Mouse (Mus musculus) kidney, postnatal 0 days (tissue): ENCODE measurements around the gene Map3k10. TPM values are rescaled to one million over a fixed set of nuclear protein-coding genes. Genes with fewer than 3 reads are reported as not detected.

ENCODE experiments used
- ATAC-seq: fragments of 200-750 bp; cut with Nextera tagmentation; replicated peaks from 2 replicates; pipeline ENCODE4 v1.8.0; 2017; ENCODE audit warnings: low read depth, moderate number of reproducible peaks, moderate TSS enrichment, moderate library complexity; ENCODE audit not compliant: low FRiP score
- DNase-seq: peaks from one replicate; pipeline ENCODE4 v3.0.0-alpha.2; 2016; ENCODE audit warnings: low spot score
- H3K27ac ChIP-seq: fragments of 300-500 bp; sonication (generic); 2 replicates; pipeline ENCODE4 v1.5.1; 2014; ENCODE audit warnings: mild to moderate bottlenecking
- H3K27me3 ChIP-seq: fragments of 300-500 bp; sonication (generic); 2 replicates; pipeline ENCODE4 v1.6.1; 2014; ENCODE audit warnings: low read length, mixed read lengths; ENCODE audit not compliant: insufficient read depth
- H3K36me3 ChIP-seq: fragments of 300-500 bp; sonication (generic); 2 replicates; pipeline ENCODE4 v1.6.1; 2014; ENCODE audit warnings: low read length, mixed read lengths; ENCODE audit not compliant: insufficient read depth
- H3K4me1 ChIP-seq: fragments of 300-500 bp; sonication (generic); replicated peaks from 2 replicates; pipeline ENCODE4 v1.6.1; 2014; ENCODE audit warnings: antibody characterized with exemption, low read length, mixed read lengths; ENCODE audit not compliant: insufficient read depth
- H3K4me2 ChIP-seq: fragments of 300-500 bp; sonication (generic); 2 replicates; pipeline ENCODE4 v1.6.1; 2014; ENCODE audit warnings: mild to moderate bottlenecking, low read length, moderate library complexity, mixed read lengths
- H3K4me3 ChIP-seq: fragments of 300-500 bp; sonication (generic); replicated peaks from 2 replicates; pipeline ENCODE4 v1.5.1; 2014; ENCODE audit warnings: low read depth, low read length
- H3K9ac ChIP-seq: fragments of 300-500 bp; sonication (generic); 2 replicates; pipeline ENCODE4 v1.6.1; 2014; ENCODE audit warnings: low read depth, low read length
- H3K9me3 ChIP-seq: fragments of 300-500 bp; sonication (generic); replicated peaks from 2 replicates; pipeline ENCODE4 v1.6.1; 2016; ENCODE audit warnings: low read length, inconsistent platforms, mixed read lengths
- CTCF ChIP-seq: IDR thresholded peaks from 2 replicates; pipeline ENCODE4 v1.5.1; 2016; ENCODE audit warnings: antibody characterized with exemption, low read depth, mild to moderate bottlenecking, moderate library complexity
- WGBS: fragments of 180-500 bp; shearing (Covaris S2); extraction: QIAGEN DNeasy Blood & Tissue Kit; methylation state at CpG from one replicate; pipeline ENCODE4 v1.1.7; 2014; 5-methylcytosine and 5-hydroxymethylcytosine counted together
- polyA plus RNA-seq: library from polyadenylated mRNA; unstranded; fragments of >200 nt; fragmentation: Nextera tagmentation; extraction: Ambion mirVana; gene quantifications from 2 replicates; pipeline ENCODE4 v1.2.1, GENCODE M21; 2015

The Map3k10 gene
- polyA plus RNA-seq, 1 experiment from 2014 or later: 6.8 TPM

GRCm38 (mm10) chr7:27628190-27628589 lies 46.2 kb downstream of the Map3k10 start:
- Histone ChIP-seq H3K4me1 (no peaks in the 10 kb centered on the region), H3K9me3 (no peaks in the 10 kb centered on the region), H3K4me2 (no peak overlapping the region), H3K36me3 (peaks cover 71% of the 10 kb centered on the region), H3K27me3 (no peaks in the 10 kb centered on the region), H3K4me3 (no peak overlapping the region), H3K9ac (no peak overlapping the region), H3K27ac (no peak overlapping the region)
- ATAC-seq (no peak), DNase-seq (no peak)
- WGBS: 94% methylated on average over 6 of the region's 6 CpGs
- no peak for TF ChIP-seq CTCF

- no peak overlapping the region for H3K27ac ChIP-seq
- TF ChIP-seq CTCF: no peak
- H3K9me3 ChIP-seq: no peaks in the 10 kb centered on the region
- H3K4me1 ChIP-seq: no peaks in the 10 kb centered on the region
- no peaks in the 10 kb centered on the region for H3K27me3 ChIP-seq
- DNase-seq (no peak), ATAC-seq (no peak)
- no peak overlapping the region for H3K4me2 ChIP-seq
- no peak overlapping the region for H3K4me3 ChIP-seq
- 90% methylated on average over 7 of the region's 7 CpGs for WGBS
- H3K9ac ChIP-seq: no peak overlapping the region
- H3K36me3 ChIP-seq: peaks cover 70% of the 10 kb centered on the region
Observed at GRCm38 (mm10) chr7:27627707-27628106, 46.7 kb downstream of the Map3k10 start.

GRCm38 (mm10) chr7:27624967-27625366 lies 49.4 kb downstream of the Map3k10 start:
- H3K4me3 ChIP-seq: no peak overlapping the region
- H3K4me2 ChIP-seq: no peak overlapping the region
- H3K36me3 ChIP-seq: peaks cover 76% of the 10 kb centered on the region
- no peak overlapping the region for H3K27ac ChIP-seq
- TF ChIP-seq CTCF: no peak
- no peaks in the 10 kb centered on the region for H3K9me3 ChIP-seq
- DNase-seq (no peak), ATAC-seq (no peak)
- no peaks in the 10 kb centered on the region for H3K27me3 ChIP-seq
- no peaks in the 10 kb centered on the region for H3K4me1 ChIP-seq
- no peak overlapping the region for H3K9ac ChIP-seq

GRCm38 (mm10) chr7:27622234-27622633 lies 52.2 kb downstream of the Map3k10 start:
- no peaks in the 10 kb centered on the region for H3K9me3 ChIP-seq
- 79% methylated on average over 1 of the region's 1 CpGs for WGBS
- no peaks in the 10 kb centered on the region for H3K27me3 ChIP-seq
- no peak for TF ChIP-seq CTCF
- no peaks in the 10 kb centered on the region for H3K4me1 ChIP-seq
- no peak overlapping the region for H3K4me2 ChIP-seq
- no peak overlapping the region for H3K27ac ChIP-seq
- ATAC-seq (no peak), DNase-seq (no peak)
- no peak overlapping the region for H3K9ac ChIP-seq
- no peak overlapping the region for H3K4me3 ChIP-seq
- H3K36me3 ChIP-seq: peaks cover 78% of the 10 kb centered on the region

GRCm38 (mm10) chr7:27621028-27621427 lies 53.4 kb downstream of the Map3k10 start:
- ATAC-seq: no peak

GRCm38 (mm10) chr7:27613751-27614499 lies 60.5 kb downstream of the Map3k10 start:
- H3K4me1 ChIP-seq: no peaks in the 10 kb centered on the region
- no peak overlapping the region for H3K27ac ChIP-seq
- DNase-seq: no peak
- no peaks in the 10 kb centered on the region for H3K27me3 ChIP-seq
- no peak for TF ChIP-seq CTCF
- WGBS: 76% methylated on average over 8 of the region's 8 CpGs
- ATAC-seq: no peak
- no peak overlapping the region for H3K4me2 ChIP-seq
- no peak overlapping the region for H3K9ac ChIP-seq
- H3K4me3 ChIP-seq: no peak overlapping the region
- no peaks in the 10 kb centered on the region for H3K9me3 ChIP-seq
- H3K36me3 ChIP-seq: peaks cover 43% of the 10 kb centered on the region

More at GRCm38 (mm10) chr7:27621028-27621427, 53.4 kb downstream of the Map3k10 start:
- H3K9me3 ChIP-seq: no peaks in the 10 kb centered on the region
- H3K4me3 ChIP-seq: no peak overlapping the region
- H3K9ac ChIP-seq: no peak overlapping the region
- 74% methylated on average over 6 of the region's 6 CpGs for WGBS
- H3K4me2 ChIP-seq: no peak overlapping the region
- peaks cover 80% of the 10 kb centered on the region for H3K36me3 ChIP-seq
- H3K27ac ChIP-seq: no peak overlapping the region
- no peak for TF ChIP-seq CTCF
- no peaks in the 10 kb centered on the region for H3K27me3 ChIP-seq
- DNase-seq: no peak
- H3K4me1 ChIP-seq: no peaks in the 10 kb centered on the region

- Histone ChIP-seq H3K27ac (no peak overlapping the region), H3K9me3 (no peaks in the 10 kb centered on the region), H3K4me2 (no peak overlapping the region), H3K9ac (no peak overlapping the region), H3K36me3 (peaks cover 39% of the 10 kb centered on the region), H3K4me1 (no peaks in the 10 kb centered on the region), H3K27me3 (no peaks in the 10 kb centered on the region), H3K4me3 (no peak overlapping the region)
- no peak for DNase-seq
- TF ChIP-seq CTCF: no peak
- WGBS: 82% methylated on average over 4 of the region's 4 CpGs
- ATAC-seq: no peak
Observed at GRCm38 (mm10) chr7:27612940-27613339, 61.5 kb downstream of the Map3k10 start.
